Mouse (Mus musculus) liver, embryonic 14.5 days (tissue): Measurements from ENCODE around the gene Ncoa7.

Experiments used
- CTCF ChIP-seq: IDR thresholded peaks from 2 replicates; pipeline ENCODE4 v1.5.1; 2016; ENCODE audit warnings: antibody characterized with exemption, low read depth, control low read depth
- EP300 ChIP-seq: IDR thresholded peaks from 2 replicates; pipeline ENCODE4 v1.6.1; 2016; ENCODE audit warnings: antibody characterized with exemption, low read depth

- TF ChIP-seq EP300, result peak; percentile 87
- no peak for TF ChIP-seq CTCF
These were observed 48.2 kb downstream of the Ncoa7 start for GRCm38 (mm10) chr10:30754825-30755457.
